Mouse (Mus musculus): ENCODE measurements at regions not wholly inside any gene's neighbourhood (a gene's known extent, or its start where the extent isn't known, plus 50 kb on each side); places are given as distances from the start of the nearest gene placed in this dataset.

DNA sequence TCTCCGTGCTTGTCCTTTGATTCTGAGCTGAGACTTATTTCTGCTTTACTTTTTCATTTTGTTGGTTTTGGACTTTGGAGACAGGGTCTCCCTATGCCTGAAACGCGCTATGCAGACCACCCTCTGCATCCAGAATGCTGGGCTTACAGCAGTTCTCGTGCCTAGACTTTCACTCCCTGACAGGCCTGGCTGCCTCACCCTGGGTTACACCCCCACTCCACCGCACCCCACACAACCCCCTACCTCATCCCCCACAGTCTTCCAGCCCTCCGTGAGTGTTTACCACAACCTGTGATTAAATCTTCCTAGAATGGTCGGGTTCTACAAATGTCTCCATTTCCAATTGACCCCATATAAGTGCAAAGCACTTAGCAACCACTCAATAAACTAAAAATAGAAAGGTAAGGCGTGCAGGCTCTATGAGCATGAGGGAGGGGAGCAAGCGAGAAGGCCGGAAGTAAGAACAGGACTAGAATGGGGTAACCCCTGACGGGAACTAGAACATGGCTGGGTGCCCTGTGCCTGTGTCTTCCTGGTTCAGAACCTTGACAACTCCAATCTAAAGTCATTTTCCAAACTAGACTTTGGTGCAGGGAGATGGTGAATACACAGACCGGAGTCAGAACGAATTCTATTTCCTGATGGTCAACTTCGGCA, 131.2 kb upstream of the Lef1 start:
- no peak for DNase-seq (ENCODE audit: low spot score)

DNA sequence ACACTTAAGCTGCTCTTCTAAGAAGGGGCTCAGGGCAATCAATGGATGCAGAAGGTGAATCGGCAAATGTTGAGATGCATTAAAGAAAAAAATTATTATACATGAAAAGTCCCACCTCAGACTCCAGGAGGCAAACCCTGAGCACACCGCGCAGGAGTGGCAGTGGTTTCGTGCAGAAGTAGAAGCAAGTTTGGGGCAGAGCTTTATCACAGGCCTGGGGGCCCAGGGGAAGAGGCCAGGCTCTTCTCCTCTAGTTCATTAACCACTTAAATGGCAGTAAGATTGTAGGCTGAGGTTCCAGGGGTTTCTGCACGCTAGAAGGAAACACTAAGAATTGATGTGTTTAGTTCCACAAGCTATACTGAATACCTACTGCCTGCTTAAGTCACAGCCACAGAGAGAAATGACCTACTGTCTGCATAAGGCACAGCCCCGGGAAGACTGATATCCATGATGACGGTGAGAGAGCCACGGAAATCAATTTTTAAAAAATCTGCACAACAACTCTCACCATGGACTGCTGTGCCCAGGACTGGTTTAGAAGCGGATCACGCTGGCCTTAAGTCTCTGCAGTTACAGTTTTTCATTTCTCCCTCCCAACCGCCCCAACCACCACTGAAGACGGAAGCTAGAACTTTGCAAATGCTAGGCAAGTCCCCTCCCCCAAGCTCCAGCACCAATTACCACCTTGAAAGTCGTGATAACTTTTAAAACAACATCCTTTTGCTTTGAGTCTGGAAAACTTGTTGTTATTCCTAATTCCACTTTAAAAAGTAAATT, 132.2 kb upstream of the Lef1 start:
- DNase-seq (ENCODE audit: low spot score): no peak

DNA sequence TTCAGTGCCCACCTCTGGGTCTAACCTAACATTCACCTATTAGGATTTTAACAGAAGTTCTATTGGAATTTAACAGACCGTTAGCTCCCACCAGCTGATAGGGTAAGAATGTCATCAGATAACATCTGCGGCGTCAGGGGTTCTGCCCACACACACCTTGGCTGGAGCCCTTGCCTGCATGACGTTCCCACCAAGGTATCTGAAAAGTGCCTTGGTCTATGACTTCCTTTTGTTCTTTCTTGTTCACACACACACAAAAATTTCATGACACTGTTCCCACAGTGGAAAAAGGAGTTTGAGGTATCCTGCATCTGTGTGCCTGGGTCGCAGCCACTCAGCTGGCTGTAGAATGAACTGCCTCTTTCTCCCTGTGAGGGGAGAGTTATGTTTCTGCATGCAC, 134.1 kb upstream of the Lef1 start:
- DNase-seq (ENCODE audit: low spot score): no peak

DNA sequence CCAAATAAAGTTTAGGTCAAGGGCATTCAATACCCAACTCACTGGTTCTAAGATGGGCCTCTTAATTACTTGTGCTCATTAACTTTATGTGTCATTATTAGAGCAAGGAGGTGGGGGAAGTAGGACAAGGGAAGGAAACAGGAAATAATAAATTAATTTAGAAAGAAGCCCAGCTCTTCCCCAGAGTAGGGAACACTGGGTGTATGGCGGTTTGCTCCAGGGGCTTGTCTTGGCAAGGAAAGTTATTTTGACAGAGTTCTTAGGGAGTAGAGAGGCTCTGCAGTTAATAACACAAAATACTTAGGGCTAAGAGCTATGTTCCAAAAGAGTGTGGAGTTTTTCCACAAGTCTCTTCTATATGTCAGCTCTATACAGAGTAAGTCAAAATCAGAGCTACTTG, 135.0 kb upstream of the Lef1 start:
- DNase-seq (ENCODE audit: low spot score): no peak

DNA sequence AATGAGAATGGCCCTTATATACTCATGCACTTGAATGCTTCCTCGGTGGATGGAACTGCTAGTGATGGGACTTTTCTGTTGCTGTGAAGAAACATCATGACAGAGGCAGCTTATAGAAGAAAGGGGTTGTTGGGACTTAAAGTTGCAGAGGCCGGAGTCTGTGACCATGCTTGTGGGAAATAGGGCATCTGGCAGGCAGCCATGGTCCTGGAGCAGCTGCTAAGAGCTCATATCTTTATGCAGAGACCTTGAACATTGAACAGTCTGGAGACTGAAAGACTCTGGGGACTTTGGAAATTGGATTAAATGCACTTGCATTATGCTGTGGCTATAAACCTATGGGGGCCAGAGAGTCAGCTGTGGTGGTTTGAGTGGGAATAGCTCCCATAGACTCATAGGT, 138.1 kb upstream of the Lef1 start:
- no peak for DNase-seq (ENCODE audit: low spot score)

DNA sequence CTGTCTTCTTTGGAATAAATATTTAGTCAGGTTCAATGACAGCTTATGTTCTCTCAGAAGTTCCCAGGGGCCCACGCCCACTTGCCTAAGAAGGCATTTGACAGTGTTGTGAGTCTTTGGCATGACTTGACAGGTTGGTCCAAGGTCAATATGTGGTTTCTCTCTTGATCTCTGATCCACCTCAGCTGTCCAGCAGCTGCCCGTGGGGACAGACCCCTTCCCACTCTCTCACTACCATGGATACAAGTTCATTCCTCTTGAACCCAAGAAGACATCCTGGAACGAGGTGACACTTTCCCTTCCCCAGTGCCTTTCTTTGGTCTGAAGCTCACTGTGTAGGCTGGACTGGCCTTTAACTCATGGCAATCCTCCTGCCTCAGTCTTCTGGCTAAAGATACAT, 145.0 kb upstream of the Lef1 start:
- DNase-seq (ENCODE audit: low spot score): no peak

DNA sequence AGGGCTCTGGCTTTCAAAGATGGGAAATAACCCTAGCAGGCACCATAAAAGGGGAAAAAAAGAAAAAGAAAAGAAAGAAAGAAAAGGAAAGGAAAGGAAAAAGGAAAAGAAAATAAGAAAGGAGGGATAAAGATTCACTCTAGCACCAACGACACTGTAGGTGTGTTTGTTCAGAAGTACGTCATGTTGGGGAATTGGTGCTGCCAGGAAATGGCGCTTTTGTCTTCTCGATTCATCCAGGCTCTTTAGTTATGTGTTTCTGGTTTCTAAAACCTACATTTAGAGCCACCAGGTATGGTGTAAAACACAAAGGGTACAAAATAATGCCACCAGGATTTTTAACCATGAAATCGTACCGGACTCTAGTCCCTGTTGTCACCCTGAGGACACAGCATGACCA, 146.2 kb upstream of the Lef1 start:
- DNase-seq (ENCODE audit: low spot score): no peak

DNA sequence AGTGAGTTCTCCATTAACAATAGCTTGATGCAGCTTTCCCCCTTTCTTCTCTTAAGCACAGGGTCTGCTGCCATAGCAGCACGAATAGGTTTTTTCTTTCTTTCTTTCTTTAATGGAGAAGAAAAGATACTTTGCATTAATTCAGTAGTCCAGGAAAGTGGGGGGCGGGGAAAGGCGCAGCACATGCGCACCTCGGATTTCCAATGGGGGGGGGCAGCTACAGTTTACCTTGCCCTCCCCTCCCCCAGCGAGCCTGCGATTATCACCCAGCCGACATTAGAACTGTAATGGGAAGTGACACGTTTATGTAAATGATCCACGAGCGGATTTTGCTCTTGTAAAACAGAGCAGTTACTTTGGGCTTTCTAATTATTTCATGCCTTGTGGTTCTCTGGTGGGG, 146.6 kb upstream of the Lef1 start:
- no peak for DNase-seq (ENCODE audit: low spot score)

DNA sequence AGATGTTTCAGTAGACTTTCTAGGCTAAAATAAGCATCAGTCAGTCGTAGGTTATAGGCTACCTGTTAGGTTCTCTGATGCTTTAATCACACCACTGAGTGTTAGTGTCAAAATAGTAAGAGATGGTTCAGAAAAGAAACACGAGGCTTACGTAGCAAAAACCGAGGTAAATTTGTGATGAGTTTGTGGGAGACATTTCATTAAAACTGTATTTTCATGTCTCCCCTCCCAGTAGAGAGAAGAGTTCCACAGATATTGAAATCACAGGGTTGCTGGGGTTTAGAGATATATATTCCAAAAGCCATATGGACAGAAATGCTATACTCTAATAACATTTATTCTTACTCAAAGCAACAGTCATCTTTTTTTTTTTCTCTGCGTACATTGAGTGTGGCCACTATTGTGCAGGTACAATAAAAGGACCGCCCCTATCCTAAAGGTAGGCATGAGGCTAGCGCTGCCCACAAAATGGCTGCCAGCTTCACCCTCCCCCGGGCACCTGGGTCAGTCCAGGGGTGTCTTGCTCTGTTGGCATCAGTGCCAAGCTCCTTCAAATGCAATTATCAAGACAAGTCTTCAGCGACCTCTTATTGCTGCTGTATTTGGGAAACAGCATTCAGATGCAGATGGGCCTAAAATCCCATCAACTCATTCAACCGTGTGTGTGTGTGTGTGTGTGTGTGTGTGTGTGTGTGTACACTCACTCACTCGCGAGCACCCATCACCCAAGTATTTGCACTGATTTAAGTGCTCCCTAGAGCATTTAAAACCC, 147.4 kb upstream of the Lef1 start:
- DNase-seq (ENCODE audit: low spot score): no peak

DNA sequence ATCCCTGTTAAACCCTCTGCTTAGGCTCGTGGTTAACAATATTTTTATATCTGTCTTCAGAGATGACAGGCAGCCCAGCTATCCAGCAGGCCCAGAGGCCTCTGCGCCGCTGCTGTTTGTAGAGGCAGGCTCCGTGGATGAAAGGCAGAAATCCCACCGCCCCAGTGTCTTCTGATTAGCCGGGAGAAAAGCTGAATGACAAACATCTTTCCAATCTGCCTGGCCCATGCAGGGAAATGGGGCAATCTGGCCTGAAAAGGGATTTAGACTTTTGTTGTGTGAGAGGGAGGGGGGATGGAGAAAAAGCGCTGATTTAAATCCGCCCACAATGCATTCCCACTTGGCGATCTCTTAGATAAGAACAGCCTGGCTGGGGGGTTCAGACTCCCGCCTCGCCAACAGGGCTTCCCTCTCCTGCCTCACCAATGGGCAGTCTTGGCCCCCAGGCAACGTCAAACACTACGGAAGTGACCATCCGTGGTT, 148.1 kb upstream of the Lef1 start:
- no peak for DNase-seq (ENCODE audit: low spot score)

DNA sequence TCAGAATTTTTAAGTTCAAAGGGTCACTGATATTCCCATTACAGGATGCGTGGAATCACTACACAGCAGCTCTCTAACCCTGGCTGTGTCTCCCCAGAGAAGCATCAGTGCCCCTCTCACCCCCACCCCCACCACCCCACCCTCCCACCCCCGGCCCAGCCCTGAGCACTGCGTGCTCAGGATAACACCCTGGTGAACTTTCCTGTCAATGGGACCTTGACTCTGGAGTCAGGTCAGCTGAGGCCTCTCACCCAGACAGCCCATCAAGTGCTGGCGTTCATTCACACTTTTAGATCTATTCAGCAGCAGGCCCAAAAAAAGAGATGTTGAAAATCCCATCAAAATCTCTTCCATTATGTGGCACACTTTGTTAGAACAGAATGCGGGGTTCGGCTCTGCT, 148.6 kb upstream of the Lef1 start:
- no peak for DNase-seq (ENCODE audit: low spot score)

DNA sequence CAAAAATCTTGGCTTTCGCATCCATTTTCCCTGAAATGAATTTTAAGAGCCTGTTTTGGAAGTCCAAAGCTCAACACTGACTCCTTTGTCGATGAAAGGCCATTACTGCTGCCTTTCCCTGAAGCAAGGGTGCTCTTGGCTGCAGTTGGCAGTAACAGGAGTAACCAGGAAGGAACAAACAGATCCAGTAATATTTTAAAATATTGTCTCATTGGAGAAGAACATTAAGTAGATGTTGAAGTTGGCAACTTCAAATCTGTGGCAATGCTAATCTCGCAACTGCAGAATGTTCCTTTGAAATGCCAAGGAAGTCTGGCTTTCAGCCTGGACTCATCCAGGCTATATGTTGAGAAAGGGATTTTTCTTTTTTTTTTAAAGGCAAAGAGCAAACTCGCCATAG, 154.3 kb upstream of the Lef1 start:
- DNase-seq (ENCODE audit: low spot score): no peak

DNA sequence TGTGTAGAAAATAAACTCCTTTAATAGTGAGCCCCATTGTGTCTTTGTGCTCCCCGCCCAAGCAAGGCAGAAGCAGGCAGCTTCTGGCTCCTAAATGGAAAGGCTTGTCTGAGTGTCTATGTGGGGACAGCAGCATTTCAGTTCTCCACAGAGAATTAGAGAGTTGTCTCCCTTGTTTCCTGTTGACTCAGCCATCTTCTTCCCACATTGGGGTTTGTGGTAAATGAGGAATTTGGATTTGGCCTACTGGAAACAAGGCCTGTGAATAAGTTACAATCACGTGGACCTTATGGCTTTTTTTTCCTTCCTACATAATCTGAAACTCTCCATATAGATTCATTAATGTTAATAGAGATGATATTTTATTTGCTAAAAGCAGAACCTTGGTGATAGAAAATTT, 158.9 kb upstream of the Lef1 start:
- DNase-seq (ENCODE audit: low spot score): no peak

DNA sequence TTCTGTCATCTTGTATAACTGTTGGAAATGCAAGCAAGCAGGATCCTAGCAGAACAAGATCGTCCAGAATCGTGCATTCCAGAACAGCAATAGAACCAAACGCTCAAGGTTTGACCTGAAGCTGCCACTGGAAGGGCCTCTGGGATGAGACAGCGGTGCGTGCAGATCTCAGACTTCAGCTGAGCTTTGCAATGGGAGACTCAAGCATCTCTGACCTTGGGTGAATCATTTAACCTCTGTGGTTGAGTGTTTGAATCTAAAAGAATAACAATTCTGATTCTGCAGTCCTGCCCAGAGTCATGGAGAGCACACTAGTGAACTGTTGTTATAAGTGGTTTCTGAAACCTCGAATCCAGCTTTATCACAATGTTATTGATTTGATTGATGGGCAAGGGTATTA, 159.4 kb upstream of the Lef1 start:
- DNase-seq (ENCODE audit: low spot score): no peak

DNA sequence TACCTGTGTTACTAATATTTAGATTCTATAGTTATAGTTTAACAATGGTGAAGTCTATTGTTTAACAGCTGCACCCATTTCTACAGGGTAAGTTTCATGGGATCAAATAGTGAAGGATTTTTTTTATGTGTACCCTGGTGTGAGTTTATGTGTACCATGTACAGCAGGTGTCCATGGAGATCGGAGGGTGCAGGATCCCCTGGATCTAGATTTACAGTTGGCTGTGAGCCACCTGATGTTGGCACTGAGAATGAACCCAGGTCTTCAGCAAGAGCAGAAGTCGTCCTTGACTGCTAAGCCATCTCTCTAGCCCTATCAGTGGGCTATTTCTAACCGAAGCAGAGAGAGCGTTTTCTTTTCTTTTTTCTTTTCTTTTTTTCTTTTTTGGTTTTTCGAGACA, 162.4 kb upstream of the Lef1 start:
- DNase-seq (ENCODE audit: low spot score): no peak

DNA sequence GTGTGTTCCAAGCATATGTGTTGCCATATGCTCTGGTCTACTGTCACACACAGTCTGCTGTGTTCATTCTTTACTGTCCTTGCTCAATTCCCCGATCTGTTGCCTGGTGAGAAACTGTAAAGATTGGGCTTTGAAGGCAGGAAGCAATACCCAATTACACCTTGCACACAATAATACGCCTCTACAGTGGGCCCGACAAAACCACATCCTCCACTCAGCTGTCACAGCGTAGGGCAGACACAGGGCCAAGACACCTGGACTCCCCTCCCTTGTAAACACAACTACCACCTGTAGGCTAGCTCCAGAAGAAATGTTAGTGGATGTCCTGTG, 163.0 kb upstream of the Lef1 start:
- DNase-seq (ENCODE audit: low spot score): no peak

DNA sequence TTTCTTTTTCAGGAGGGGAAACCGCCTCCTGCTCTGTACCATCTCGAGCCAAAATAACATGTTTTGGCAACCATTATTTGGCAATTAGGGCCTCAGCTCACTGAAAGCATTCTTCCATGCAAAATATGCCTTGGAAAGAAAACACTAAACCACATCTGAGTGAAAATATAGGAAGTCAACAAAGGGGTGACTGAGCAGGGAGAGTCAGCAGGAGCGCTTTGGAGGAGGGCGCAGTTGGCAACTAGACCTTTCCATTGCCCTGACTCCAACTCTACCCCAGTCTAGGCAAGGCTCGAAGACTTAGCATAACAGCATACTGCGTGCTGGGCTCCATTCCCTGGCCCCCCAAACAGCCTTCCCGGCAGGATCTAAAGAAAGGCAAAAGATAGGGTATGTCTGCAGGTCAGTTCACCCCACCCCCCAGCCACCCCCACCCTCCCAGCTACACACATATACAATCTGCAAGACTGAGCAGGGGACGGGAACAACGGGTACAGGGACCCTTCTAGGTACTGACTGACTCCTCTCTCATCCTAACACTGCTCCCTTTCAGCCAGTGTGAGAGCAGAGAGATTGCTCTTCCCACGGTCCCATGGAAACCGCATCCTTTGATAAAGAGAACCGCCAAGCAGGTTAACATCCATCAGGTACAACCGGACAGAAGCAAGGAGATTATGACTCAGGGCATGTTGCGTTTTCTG, 163.5 kb upstream of the Lef1 start:
- no peak for DNase-seq (ENCODE audit: low spot score)

DNA sequence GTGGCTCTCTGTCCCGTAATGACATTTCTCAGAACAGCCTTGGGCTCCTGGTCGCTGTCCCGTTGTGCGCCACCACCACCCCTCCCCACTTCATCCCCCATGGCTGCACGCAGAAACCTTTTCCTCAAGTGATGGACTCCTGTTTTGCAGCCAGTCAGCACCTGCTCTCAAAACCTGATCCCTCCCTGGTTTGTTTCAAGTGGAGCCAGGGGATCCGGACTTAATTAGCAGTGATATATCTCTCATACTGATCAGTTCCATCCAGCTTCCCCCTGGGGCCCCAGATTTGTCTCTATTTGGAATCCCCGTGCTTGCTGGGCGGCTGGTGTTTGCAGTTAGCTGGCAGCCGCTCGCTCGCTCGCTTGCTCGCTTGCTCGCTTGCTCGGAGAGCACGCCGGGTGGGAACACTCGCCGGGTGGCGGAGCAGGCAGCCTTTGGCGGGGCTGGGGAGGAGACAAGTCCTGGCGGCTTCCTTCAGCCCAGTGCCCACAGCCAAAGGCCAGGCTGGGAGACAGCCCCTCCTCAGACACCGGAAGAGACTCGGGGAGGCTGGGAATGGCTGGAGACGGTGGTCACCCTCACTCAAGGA, 164.3 kb upstream of the Lef1 start:
- DNase-seq (ENCODE audit: low spot score): peak; percentile 39

DNA sequence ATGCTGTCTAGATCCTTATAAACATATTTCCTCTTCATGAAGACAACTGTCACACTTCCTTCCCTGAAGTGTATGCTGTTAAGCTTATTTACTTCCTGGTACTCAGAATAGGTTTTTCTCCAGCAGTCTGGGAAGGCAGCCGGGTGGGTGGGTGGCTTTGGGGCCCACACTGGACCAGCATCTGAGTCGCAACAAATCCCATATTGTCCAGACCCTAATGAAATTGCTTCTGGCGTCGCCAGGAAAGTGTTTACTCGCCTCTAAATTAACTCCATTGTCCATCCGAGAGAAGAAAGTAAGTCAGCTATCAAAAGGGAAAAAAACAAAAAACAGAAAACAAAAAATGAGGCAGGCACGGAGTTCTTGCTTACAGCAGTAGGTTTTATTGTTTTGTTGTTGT, 164.9 kb upstream of the Lef1 start:
- no peak for DNase-seq (ENCODE audit: low spot score)

DNA sequence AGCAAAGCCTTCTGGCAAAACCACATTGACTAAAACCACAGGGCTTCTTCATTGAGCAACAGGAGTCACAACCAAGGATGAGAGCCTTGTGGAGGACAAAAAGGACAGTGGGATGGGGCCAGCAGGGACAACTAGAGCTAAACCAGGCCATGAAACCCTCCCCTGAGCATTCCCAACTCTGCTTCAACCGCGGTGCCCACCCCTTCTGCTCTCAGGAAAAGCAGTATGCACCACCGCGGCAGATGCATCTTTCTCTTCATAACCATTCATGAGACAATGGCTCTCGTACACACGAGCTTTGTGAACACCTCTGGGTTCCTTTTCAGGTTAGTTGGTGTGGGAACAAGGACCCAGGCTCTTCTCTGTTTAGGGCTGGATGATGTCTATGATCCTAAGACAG, 166.0 kb upstream of the Lef1 start:
- DNase-seq (ENCODE audit: low spot score): no peak

DNA sequence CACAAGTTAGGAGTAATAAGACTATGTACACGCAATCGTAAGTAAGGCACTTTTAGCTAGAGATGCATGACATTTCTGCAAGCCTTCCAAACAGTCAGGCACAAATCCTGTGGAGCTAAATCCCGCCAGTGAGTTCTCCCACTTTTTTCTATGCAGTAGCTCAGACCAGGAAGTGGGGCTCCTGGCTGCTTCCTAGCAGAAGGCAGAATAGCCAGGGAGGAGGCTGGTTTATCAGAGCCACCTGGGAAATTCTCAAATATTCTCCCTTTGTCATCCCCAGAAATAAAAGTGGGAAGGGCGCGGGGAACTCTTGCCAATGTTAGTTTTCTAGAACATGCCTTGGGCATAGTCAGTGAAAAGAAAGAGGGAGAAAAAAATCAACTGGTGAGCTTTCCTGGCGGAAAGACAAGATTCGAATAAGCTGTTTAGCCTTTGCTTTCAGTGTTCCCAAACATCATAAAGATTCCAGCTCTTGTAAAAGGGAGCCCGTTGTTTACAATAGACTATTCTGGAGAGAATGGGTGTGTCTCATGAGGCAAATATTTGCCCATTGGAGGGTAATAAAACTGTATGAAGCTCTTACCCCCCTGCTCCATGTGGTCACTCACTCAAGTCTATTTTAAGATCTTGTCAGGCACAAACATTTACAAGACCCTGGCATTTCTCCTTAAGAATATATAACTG, 167.2 kb upstream of the Lef1 start:
- DNase-seq (ENCODE audit: low spot score): no peak

Data from yolk sac, embryonic 10.5 days (tissue).